Mouse (Mus musculus) macrophage (primary cell): ENCODE data around the gene F5. TPM values are rescaled to one million over a fixed set of nuclear protein-coding genes. Genes with fewer than 3 reads are reported as not detected.

Experiments
- H3K27ac ChIP-seq: fragments of 350-480 bp; formaldehyde crosslinking; 2 replicates; pipeline ENCODE4 v1.9.0; 2021
- H3K36me3 ChIP-seq: fragments of 350-480 bp; formaldehyde crosslinking; 2 replicates; pipeline ENCODE4 v1.9.0; 2021; ENCODE audit errors: inconsistent target
- H3K4me3 ChIP-seq: fragments of 350-480 bp; formaldehyde crosslinking; 2 replicates; pipeline ENCODE4 v1.9.0; 2021; ENCODE audit errors: inconsistent target
- H3K79me2 ChIP-seq: fragments of 350-480 bp; formaldehyde crosslinking; 2 replicates; pipeline ENCODE4 v1.9.0; 2021; ENCODE audit errors: inconsistent target
- WGBS: methylation state at CpG from one replicate; pipeline ENCODE4 v1.1.7; 2026; ENCODE audit warnings: inconsistent platforms; ENCODE audit not compliant: missing documents; 5-methylcytosine and 5-hydroxymethylcytosine counted together
- polyA plus RNA-seq: library from polyadenylated mRNA; stranded (reverse); fragments of 250-400 nt; gene quantifications from 3 replicates; pipeline ENCODE4 v1.2.4, GENCODE M21; 2018; ENCODE audit warnings: inconsistent platforms

F5 gene
- polyA plus RNA-seq, 1 experiment from 2014 or later: 0.55 TPM

GRCm38 (mm10) chr1:164184142-164184870 is 32.7 kb downstream of the F5 start:
- H3K36me3 ChIP-seq: no peaks in the 10 kb centered on the region
- peak overlapping the region; percentile 14; the same call in 1 of the 2 replicates for H3K4me3 ChIP-seq
- no peak overlapping the region for H3K27ac ChIP-seq
- 39% methylated on average over 16 of the region's 16 CpGs for WGBS
- no peaks in the 10 kb centered on the region for H3K79me2 ChIP-seq

- H3K36me3 ChIP-seq: no peaks in the 10 kb centered on the region
- no peak overlapping the region for H3K27ac ChIP-seq
- H3K4me3 ChIP-seq: no peak overlapping the region
- no peaks in the 10 kb centered on the region for H3K79me2 ChIP-seq
- 57% methylated on average over 8 of the region's 8 CpGs for WGBS
Observed at GRCm38 (mm10) chr1:164184871-164185223, 33.2 kb downstream of the F5 start.

GRCm38 (mm10) chr1:164185316-164185715 is 33.7 kb downstream of the F5 start:
- Histone ChIP-seq H3K79me2 (no peaks in the 10 kb centered on the region), H3K27ac (no peak overlapping the region), H3K4me3 (no peak overlapping the region), H3K36me3 (no peaks in the 10 kb centered on the region)
- 92% methylated on average over 4 of the region's 4 CpGs for WGBS

- H3K4me3 ChIP-seq: no peak overlapping the region
- no peak overlapping the region for H3K27ac ChIP-seq
- 93% methylated on average over 1 of the region's 1 CpGs for WGBS
- H3K36me3 ChIP-seq: no peaks in the 10 kb centered on the region
- no peaks in the 10 kb centered on the region for H3K79me2 ChIP-seq
Observed at GRCm38 (mm10) chr1:164187002-164187560, 35.4 kb downstream of the F5 start.

GRCm38 (mm10) chr1:164199551-164199950 is 47.9 kb downstream of the F5 start:
- 94% methylated on average over 4 of the region's 4 CpGs for WGBS
- no peaks in the 10 kb centered on the region for H3K36me3 ChIP-seq

GRCm38 (mm10) chr1:164208437-164208836 is 56.8 kb downstream of the F5 start:
- Histone ChIP-seq H3K36me3 (no peaks in the 10 kb centered on the region), H3K27ac (no peak overlapping the region), H3K79me2 (no peaks in the 10 kb centered on the region), H3K4me3 (no peak overlapping the region)
- 94% methylated on average over 2 of the region's 2 CpGs for WGBS

More at GRCm38 (mm10) chr1:164199551-164199950, 47.9 kb downstream of the F5 start:
- H3K79me2 ChIP-seq: no peaks in the 10 kb centered on the region
- no peak overlapping the region for H3K27ac ChIP-seq
- no peak overlapping the region for H3K4me3 ChIP-seq

- 89% methylated on average over 4 of the region's 4 CpGs for WGBS
- no peak overlapping the region for H3K27ac ChIP-seq
- no peak overlapping the region for H3K4me3 ChIP-seq
- no peaks in the 10 kb centered on the region for H3K36me3 ChIP-seq
- no peaks in the 10 kb centered on the region for H3K79me2 ChIP-seq
Observed at GRCm38 (mm10) chr1:164210899-164211298, 59.3 kb downstream of the F5 start.

GRCm38 (mm10) chr1:164212686-164213085 is 61.0 kb downstream of the F5 start:
- Histone ChIP-seq H3K79me2 (no peaks in the 10 kb centered on the region), H3K4me3 (no peak overlapping the region), H3K27ac (no peak overlapping the region), H3K36me3 (no peaks in the 10 kb centered on the region)
- WGBS: 86% methylated on average over 7 of the region's 8 CpGs

GRCm38 (mm10) chr1:164214190-164214589 is 62.6 kb downstream of the F5 start:
- Histone ChIP-seq H3K4me3 (no peak overlapping the region), H3K79me2 (no peaks in the 10 kb centered on the region), H3K36me3 (no peaks in the 10 kb centered on the region), H3K27ac (no peak overlapping the region)
- 94% methylated on average over 7 of the region's 8 CpGs for WGBS

GRCm38 (mm10) chr1:164215097-164215496 is 63.5 kb downstream of the F5 start:
- 98% methylated on average over 3 of the region's 3 CpGs for WGBS
- no peak overlapping the region for H3K4me3 ChIP-seq
- no peaks in the 10 kb centered on the region for H3K36me3 ChIP-seq
- no peak overlapping the region for H3K27ac ChIP-seq
- H3K79me2 ChIP-seq: no peaks in the 10 kb centered on the region

GRCm38 (mm10) chr1:164215540-164215939 is 63.9 kb downstream of the F5 start:
- WGBS: 84% methylated on average over 6 of the region's 6 CpGs
- no peak overlapping the region for H3K27ac ChIP-seq
- no peaks in the 10 kb centered on the region for H3K79me2 ChIP-seq
- no peaks in the 10 kb centered on the region for H3K36me3 ChIP-seq
- H3K4me3 ChIP-seq: no peak overlapping the region

GRCm38 (mm10) chr1:164217791-164218685 is 66.4 kb downstream of the F5 start:
- Histone ChIP-seq H3K79me2 (no peaks in the 10 kb centered on the region), H3K36me3 (no peaks in the 10 kb centered on the region), H3K27ac (no peak overlapping the region), H3K4me3 (no peak overlapping the region)
- WGBS: 12% methylated on average over 15 of the region's 15 CpGs

GRCm38 (mm10) chr1:164220261-164220660 is 68.6 kb downstream of the F5 start:
- 91% methylated on average over 4 of the region's 4 CpGs for WGBS
- Histone ChIP-seq H3K4me3 (no peak overlapping the region), H3K27ac (no peak overlapping the region), H3K36me3 (no peaks in the 10 kb centered on the region), H3K79me2 (no peaks in the 10 kb centered on the region)

- Histone ChIP-seq H3K27ac (no peak overlapping the region), H3K4me3 (no peak overlapping the region), H3K79me2 (no peaks in the 10 kb centered on the region), H3K36me3 (no peaks in the 10 kb centered on the region)
Observed at GRCm38 (mm10) chr1:164223089-164223488, 71.5 kb downstream of the F5 start.
